Mouse (Mus musculus) adrenal gland, postnatal 36 days (tissue): ENCODE results near the gene Rsad2. TPM values are rescaled to one million over a fixed set of nuclear protein-coding genes. Genes with fewer than 3 reads are reported as not detected.
"Not testable (repeated sequence)": the region's sequence is repeated elsewhere in the genome, so short reads cannot be mapped to it uniquely, and the experiment has no call there.

ENCODE experiments used
- DNase-seq, 2 experiments: peaks; one replicate each; pipeline ENCODE4 v3.0.0; 2021; ENCODE audit warnings: mixed read lengths in 1 of 2
- long read RNA-seq, 2 experiments: library from polyadenylated mRNA; stranded (forward); transcript quantifications; one replicate each; pipeline ENCODE4 v2.0.0; 2021; ENCODE audit warnings: borderline sequencing depth in 2 of 2
- total RNA-seq, 2 experiments: library from RNA; stranded (reverse); gene quantifications; 2 replicates each; pipeline ENCODE4 v1.2.3; 2021

Rsad2 gene
- total RNA-seq: 10 to 100 TPM; 17.5 to 31.9 TPM
- long read RNA-seq, experiment 1, transcript Rsad2-201 (6 exons, 3,782 nt): major isoform, 20 of 26 reads
- long read RNA-seq, experiment 1, partial matches to known transcripts: 2 of 26 reads
- long read RNA-seq, experiment 1, other reads (novel, unspliced or antisense): 4 of 26 reads
- long read RNA-seq, experiment 2, partial matches to known transcripts: 0 of 3 reads
- long read RNA-seq, experiment 2, other reads (novel, unspliced or antisense): 2 of 3 reads

DNA sequence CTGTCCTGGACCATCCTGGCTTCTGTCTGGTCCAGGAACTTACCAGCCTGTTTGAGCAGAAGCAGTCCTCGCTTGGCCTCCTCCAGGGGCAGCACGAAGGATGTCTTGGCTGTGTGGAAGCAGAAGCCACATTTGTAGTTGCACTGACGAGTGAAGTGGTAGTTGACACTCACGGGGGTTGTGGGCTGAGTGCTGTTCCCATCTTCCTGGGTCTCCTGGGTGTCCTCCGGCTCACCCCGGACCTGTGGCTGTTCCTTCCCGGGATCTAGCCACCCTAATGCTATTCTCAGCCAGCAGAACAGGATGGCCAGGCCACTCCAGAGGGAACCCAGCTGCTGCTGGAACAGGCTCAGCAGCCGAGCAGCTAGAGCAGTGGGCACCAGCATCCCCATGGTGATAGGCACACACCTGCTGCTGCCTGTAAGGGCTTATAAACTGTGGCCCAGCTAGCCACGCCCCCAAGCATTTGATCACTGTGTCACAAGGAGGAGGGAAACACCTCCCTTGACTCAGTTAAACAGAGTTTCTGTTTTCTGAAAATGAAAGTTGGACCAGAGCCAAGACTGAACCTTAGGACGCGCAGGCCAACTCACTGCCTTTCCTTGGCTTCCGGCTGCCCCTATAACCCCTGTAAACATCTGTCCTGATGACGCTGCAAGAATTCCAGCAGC is at the start of gene Rsad2:
TSS of gene Rsad2 (minus strand) at position 425 of the 671 bp plus-strand sequence.
- DNase-seq: peak; percentile 78 to 85

DNA sequence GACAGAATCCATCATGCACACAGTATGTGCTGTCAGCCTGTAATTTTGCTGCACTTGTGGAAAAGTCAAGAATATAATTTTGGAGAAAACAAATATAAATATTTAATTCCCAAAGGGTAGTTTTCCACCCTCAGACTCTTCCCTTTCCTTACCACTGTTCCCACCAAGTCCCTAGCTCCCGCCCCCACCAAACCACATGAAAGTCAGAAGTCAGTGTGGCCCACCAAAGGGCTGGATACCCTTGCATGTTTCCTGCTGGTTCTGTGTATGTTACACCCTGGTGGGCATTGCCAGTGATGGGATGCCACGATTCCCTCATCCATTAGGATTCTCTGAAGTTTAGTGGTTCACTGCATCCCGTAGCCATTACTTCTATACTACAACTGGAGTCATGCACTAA is 44.8 kb upstream of the Rsad2 start:
- DNase-seq: no peak

DNA sequence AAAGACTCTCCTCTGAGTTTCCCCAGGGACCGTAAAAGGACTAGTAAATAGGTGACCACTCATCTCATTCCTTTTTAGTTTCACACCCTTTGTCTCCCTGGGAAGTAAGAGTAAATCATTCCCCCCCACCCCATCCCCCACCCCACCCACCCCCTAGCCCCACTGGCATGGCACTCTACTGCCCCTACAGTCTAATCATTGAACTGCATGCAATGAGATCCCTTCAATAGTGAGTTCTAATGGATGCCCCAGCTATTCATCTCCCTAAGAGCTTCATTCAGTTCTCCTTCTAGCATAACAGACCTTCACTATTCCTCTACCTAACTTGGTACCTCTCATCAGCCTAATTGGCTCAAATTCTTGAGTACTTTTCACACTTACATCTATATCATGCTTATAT is 33.7 kb upstream of the Rsad2 start:
- no peak for DNase-seq

DNA sequence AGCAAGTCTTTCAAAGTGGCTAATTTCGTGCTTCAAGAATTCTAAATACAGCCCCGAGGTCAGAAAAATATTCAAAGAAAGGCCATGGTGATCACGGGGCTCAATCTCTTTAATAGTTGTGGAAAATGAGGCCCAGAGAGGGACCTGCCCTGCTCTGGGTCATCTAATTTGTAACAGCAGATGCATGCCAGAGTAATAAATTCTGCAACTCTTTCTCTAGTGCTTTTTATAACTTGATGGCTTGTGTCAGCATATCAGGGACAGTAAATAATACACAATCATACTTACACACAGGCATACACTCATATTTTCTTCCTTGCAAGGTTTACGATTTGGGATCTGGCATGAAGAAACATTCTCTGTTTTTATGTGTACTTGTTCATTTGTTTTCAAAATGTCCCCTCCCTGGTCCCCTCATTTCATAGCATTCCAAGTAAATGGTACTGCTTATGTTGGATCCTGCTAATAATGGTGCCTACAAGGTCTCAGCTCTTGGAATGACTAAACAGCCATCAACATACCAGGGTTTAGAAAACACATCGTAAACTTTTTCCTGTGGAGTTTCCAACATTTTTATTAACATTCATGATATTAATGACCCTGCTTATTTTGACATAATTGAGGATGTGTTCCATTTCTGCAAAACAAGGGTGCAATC is 32.5 kb upstream of the Rsad2 start:
- no peak for DNase-seq

DNA sequence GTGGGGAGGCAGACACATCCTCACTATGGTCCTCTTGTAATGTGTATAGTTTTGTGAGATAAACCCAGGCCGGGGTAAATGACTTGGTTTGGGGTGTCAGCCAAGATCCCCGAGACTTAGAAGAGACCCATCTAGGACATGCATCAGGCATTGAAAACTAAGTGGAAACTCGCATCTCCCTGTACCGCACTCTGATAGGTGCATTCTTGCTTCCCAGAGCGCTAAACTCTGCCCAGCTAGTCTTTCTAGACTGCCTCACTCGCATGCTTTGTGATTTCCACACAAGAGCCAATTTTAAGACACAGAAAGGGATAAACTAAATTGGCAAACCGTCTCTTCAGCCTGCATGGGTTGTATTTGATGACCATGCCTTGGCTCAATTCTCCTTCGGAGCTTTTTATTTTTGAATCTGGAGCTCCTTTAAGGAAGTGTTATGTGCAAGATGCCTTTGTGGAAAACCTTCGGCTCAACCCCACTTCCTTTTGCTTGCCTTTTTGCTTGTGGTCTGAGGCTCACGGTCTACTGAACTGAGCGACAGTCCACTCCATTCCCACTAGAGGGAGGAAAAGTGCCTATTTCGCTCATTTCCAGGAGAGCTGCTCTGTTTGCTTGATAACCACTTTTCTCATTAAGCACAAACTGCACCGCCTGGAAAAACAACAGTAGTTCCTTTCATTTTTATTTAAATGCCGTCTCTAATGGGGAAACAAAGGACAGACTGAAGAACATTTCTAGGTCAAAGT is 31.8 kb upstream of the Rsad2 start:
- DNase-seq: peak; percentile 27 to 34

DNA sequence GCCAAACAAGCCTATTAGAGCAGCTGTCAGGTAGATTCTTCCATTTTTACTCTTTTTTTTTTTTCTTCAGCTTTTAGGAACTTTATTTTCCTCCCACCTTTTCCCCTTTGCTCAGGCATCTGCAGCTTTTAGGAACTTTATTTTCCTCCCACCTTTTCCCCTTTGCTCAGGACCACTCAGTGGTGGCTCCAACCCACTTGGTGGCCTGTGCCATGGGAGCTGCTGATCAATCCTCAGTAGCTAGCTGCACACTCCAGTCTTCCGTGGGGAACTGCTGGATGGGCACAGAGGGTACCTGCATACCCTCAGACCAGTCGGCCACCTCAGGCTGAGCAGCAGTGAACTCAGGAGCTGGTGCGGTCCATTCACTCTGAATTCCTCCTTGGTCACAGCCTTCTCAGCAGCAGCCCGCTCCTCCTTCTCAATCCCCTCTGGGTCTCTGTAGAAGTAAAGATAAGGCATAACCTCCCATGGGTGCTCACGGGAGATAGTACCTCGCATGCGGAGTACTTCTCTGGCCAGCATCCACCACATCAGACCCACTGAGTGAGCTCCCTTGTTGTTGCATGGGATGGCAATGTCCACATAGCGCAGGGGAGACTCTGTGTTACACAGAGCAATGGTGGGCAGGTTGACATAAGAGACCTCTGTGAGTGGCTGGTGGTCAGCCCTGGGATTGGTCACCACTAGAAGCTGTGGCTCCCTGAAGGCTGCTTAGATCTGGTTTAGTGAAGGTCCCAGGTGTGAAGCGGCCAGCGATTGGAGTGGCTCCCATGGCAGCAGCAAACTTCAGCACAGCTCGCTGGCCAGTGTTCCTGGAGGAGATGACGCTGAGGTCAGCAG is 29.7 kb upstream of the Rsad2 start:
- not testable (repeated sequence) for DNase-seq

DNA sequence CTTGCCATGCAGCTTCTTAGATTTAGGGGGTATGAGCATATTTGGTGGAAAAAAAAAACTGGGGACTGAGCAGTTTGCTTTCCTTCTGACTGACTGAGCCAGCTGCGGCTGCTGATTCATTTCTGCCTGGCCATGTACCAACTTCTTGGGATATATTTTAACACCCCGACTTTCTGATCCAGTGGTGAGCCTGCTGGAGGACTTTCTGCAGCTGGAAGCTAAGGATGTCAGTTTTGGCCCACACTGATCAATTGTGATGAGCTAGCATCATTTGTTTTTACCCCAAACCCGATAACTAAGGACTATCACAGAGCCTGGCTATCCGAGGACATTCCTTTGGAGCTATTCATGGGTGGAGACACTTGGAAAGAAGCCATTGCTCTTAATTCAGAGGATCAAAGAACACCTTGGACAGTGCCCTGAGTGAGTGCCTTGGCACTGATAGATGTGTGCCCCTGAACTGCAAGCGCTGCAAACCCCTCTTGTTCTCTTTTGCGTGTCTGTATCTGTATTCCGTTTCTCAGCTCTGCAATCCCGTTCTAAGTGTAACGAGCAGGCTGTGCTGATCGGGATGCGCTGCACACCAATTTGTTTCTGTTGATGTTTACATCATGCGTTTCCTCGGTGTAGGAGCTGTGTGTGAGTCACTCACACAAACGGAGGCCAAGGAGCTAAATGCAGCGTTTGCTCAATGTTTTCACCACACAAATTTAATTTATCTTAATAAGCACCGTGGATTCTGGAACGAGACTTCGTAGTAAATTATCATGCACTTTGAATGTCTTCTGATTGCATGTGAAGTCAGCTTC is 22.1 kb upstream of the Rsad2 start:
- DNase-seq: peak; percentile 73 to 81

DNA sequence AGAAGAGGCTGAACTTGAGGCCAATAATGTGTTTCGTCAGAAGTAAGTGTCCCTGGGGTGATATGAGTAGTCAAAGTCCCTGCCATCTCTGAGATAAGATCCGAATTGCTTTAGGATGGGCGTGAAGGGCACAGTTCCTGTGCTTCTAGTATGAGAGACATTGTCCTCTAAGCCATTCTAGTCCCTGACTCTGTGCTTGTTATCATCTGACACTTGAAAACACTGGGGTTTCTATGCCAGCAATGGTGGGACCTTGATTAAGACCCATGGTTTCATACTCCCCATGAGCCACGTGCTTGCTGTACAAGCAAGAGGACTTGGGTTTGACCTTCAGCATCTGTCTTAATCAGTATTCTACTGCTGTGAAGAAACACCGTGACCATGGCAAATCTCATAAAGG is 20.9 kb upstream of the Rsad2 start:
- DNase-seq: no peak

DNA sequence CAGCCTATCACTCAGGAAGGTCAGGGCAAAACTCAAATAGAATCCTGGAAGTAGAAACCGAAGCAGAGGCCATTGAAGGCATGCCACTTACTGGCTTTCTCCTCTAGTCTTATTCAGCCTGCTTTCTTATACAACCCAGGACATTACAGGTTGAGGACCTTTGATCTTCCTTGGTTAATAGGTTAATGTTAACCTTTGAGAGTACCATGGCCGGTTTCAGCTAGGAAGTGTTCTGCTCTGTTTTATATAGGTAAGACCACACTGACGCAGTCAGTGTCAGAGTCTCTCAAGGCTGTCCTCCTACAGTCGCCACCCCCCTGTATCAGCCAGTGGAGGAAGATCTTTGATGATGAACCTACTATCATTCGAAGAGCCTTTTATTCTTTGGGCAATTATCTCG is 17.5 kb upstream of the Rsad2 start:
- DNase-seq: no peak

DNA sequence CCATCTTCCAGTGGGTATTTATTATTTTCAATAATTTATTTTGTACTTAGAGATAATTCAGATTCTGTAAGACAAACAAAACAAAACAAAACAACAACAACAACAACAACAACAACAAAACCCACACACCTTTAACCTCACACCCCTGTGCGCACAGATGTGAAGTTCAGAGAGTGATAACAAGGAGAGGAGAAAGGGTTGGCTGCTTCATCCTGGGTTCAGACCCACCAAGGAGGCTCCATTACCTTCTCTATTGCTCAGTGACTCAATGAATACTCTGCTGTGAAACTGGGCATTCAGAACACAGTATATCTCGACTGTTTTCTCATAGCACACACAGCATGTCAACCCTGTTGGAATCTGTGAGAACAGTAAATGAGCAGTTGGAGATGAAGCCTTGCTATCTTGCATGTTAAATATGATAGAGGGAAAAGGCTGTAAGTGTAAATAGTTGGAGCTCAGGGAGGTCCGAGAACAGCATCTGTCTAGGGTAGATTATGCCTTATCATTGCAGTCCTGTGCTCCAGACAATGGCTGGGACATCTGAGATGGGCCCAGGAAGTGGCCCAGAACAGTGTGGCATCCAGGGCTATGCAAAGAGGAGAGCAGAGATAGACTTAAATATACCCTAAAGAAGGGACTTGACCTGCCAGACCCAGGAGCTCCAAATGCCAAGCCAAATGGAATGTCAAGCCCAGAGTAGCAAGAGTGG is 16.7 kb upstream of the Rsad2 start:
- DNase-seq: no peak

DNA sequence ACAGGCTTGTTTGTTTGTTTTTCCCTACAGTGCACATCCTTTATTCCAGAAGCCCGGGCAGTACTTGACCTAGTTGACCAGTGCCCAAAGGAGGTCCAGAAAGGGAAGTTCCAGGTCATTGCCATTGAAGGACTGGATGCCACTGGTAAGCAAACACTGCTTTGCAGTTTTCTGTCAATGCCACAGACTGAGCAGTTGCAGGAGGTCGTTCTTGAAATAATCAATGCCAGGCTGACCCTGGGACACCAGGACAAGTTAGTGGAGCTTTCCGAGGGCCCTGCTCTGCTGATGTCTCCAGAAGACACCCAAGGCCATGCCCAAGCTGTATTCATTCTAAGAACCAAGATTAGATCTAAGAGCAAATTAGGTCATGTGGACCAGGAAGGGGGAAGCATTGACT is 15.1 kb upstream of the Rsad2 start:
- no peak for DNase-seq

DNA sequence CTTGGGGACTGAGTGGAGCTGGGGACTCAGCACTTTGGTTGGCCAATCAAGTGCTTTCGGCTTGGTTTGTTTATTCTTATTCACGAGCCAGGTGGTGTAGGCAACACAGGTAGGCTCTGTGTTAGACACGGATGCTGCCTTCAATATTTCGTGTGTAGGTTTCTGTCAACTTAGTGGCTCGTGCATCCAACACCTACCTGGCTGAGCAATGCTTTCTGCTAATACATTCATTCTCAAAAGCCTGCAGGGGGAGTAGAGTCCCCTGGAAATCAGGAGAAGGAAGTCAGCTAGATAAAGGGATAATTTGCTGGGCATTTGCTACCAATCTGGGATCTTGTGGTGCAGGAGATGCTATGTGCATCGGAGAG is 13.8 kb upstream of the Rsad2 start:
- no peak for DNase-seq

DNA sequence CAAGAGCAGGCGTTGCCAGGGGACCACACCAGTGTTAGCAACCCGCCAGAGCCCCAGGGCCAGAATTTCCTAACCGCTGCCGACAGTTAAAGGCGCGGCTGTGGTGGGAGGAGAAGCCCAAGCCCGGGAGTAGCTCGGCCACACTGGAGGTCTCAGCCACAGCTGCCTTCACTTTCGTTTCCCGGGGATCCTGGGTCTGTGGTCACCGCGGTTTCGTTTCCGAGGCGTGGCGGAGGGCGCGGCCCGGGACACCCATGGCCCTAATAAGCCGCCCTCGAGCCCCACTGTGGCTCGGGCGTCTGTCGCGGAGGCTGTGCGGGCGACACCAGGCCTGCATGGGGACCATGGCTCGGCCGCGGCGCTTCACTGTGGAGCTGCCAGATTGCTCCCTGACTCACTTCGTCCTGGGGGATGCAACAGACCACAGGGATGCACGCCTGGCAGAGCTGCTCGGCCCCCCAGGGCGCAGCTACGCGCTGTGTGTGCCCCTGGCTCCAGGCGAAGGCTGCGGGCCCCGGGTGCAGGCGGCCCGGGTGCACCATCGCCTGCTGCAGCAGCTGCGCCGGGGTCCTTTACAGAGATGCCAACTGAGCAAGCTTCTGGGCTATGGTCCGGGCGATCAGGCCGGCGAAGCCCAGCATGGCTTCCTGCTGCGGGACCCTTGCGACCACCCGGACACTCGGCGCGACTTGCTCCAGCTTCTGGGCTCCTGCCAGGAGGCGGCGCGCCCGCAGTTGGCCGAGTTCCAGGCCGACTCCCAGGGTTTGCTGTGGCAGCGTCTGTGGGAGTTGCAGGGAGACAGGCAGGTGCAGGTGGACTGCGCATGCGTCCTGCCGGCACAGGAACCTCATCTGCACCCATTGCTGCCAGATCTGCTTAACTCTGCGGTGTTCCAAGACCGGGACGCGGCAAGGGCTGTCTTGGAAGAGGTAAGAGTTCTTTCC is 13.1 kb upstream of the Rsad2 start, which contains the start of gene Cmpk2:
TSS of gene Cmpk2 (plus strand) at position 107 of the 944 bp plus-strand sequence.
- peak; percentile 88 to 90 for DNase-seq

DNA sequence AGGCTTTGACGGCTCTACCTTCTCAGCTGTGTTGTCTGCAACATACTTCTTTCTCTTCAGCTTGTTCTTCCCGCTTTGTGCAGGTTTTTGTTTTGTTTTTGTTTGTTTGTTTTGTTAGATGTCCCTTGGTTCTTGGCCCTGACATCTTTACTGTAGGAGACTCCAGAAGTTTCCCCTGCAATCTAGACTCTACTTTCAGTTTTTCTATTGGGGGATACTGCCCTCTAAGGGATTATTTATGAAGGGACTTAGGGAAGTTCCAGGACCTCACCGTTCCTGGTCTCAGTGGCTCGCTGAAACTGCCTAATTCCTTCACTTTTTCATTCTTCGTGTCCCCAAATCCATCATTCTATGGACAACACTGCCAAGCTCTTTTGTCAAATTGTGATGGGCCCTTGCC is 9.3 kb upstream of the Rsad2 start:
- DNase-seq: no peak

DNA sequence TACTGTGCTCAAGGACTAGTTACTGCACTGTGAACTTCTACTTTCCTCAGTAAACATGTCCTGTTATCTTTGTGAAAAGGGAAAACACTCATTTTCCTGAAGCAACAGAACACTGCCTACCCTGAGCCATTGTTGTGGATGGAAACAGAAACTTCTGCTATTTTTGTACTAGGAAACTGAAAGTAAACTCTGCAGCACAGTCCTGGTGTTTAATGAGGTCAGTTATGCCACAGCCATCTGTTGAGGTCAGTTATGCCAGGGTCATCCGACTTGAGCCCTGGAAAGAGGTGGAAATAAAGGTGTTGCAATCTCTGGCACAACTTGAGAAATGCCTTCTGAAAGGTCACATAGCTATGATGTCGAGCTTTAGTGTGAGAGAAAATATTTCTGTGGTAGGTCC is 3.8 kb upstream of the Rsad2 start:
- DNase-seq: peak; percentile 44 to 53

DNA sequence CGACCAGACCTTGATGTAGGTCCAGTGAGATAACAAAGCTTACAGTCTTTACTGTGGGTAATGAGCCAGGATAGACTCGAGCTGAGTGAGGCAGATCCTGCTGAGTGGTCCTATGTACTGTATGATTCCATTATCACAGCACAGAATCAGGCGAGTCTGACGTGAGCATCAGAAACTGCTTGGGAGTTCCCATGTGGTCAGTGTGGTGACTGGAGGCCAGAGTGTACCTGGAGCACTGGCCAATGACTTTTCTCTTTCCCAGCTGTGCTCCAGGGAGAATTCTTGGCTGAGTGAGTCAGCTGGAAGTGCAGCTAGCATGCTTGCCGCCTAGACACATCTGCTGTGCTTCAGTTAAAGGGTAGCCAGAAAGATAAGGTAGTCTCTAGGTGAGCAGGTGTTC is 1.6 kb downstream of the Rsad2 start:
- peak in 1 of 2 experiments; percentile 29 for DNase-seq

DNA sequence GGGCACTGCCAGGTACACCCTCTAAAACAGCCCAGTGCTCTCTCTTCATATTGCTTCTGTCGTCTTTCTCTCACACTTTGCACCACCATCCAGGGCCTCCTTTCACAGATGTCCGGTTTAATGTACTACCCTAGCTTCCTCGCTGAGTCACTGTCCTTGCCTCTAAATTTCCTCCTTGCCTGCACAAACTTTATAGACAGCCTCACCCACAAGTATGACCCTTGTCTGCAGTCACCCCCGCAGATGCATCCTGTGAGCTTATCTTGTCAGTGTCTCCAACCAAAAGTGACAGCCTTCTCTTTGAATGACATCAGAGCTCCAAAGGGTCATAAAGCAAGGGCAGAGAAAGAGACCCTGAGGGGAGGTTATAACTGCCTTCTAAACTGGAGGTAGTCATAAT is 3.3 kb downstream of the Rsad2 start:
- DNase-seq: peak in 1 of 2 experiments; percentile 31

DNA sequence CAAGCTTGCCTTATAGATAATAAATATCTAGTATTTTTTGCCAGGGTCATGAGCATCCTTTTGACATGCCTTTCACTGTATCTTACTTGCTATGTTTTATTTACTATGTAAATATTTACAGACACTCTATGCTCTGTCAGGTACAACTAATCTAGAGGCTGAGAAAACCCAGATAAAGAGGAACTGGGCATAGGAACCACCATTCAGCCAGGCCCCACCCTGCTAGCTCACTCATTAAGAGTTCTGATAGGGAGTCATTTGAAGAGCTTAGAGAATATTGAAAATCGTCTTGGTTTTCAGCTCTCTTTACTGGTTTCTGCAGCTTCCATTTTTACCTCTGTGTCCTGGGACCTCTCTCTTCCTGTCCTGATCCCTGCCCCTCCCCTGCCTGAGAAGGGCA is 5.1 kb downstream of the Rsad2 start:
- no peak for DNase-seq

DNA sequence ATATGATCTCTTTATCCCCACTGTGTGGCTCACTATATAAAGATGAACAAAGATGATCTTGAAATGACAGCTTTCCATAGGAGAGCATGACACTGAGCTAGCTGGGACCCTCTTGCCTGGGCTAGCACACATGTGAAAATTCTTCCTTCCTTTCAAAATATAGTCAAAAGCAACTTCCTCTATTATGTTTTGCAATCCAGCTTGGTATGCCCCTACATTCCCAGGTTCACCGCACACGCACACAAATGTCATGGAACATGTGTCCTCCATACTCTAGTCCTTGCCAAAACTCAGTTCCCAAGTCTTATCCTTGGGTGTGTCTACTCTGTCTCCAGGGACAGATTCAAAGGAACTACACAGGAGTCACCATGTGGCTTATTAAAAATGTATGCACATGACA is 6.8 kb downstream of the Rsad2 start:
- DNase-seq: no peak
